Mouse (Mus musculus) brain, embryonic 14.5 days (tissue): ENCODE measurements around the gene Hils1. TPM values are rescaled to one million over a fixed set of nuclear protein-coding genes. Genes with fewer than 3 reads are reported as not detected.

Source experiments
- DNase-seq: peaks from one replicate; pipeline ENCODE4 v3.0.0-alpha.2; 2011; ENCODE audit warnings: low read depth
- CTCF ChIP-seq: fragments of 200-500 bp; IDR thresholded peaks from 2 replicates; pipeline ENCODE4 v1.5.1; 2012; ENCODE audit warnings: inconsistent platforms, mild to moderate bottlenecking, moderate library complexity, borderline replicate concordance; ENCODE audit not compliant: insufficient read depth, insufficient read length; ENCODE audit errors: extremely low read depth
- POLR2A ChIP-seq: fragments of 200-500 bp; IDR thresholded peaks from 2 replicates; pipeline ENCODE4 v1.6.1; 2012; ENCODE audit warnings: mild to moderate bottlenecking, inconsistent platforms, borderline replicate concordance; ENCODE audit not compliant: poor library complexity, insufficient read depth, insufficient read length, severe bottlenecking; ENCODE audit errors: extremely low read depth
- polyA plus RNA-seq: library from polyadenylated mRNA; depleted of rRNA; stranded (reverse); fragments of >200 nt; gene quantifications from 2 replicates; pipeline ENCODE4 v1.2.3, GENCODE M21; 2012; rRNA removed

Gene Hils1
- polyA plus RNA-seq, 1 experiment: not detected

GRCm38 (mm10) chr11:95011416-95011815 is 44.0 kb downstream of the Hils1 start:
- no peak for TF ChIP-seq POLR2A
- no peak for TF ChIP-seq CTCF
- DNase-seq: no peak

DNA sequence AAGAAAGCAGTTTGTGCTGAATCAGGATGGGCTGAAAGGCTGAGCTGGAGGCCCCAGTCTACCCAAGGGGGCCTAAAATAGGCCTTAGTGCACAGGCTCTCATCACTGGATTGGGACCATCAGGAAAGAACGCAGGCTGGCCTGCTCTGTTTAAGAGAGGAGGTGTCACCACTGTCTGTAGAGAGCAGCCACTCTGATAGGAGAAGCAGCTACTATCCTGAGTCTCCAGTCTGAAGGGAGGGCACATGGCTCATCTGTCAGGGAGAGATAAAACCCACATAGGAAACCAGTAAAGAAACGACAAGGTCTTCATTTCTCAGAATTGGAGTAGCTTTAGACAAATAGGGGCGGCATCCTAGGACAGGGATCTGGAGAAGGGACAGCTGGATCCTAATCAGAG is 44.7 kb downstream of the Hils1 start:
- DNase-seq: no peak
- TF ChIP-seq POLR2A (no peak), CTCF (no peak)

DNA sequence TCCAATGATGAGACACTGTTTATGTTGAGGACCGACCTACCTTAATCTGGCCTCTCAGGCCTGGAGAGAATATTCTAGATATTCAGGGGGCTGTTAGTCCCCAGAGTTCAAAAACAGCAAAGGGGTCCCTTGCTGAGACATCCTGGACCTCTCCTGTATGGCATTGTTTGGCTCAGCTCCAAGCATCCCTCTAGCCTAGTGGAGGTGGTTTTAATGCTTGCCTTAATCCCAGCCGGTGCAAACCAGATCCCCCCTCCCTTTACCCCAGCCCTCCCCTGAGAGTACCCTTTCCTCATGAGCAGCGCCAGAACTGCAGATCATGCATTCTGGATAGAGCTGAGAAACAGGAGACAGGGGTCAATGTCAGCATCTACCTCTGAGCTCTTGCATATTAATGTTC is 45.1 kb downstream of the Hils1 start:
- DNase-seq: peak; percentile 74
- TF ChIP-seq POLR2A: no peak
- TF ChIP-seq CTCF: no peak

DNA sequence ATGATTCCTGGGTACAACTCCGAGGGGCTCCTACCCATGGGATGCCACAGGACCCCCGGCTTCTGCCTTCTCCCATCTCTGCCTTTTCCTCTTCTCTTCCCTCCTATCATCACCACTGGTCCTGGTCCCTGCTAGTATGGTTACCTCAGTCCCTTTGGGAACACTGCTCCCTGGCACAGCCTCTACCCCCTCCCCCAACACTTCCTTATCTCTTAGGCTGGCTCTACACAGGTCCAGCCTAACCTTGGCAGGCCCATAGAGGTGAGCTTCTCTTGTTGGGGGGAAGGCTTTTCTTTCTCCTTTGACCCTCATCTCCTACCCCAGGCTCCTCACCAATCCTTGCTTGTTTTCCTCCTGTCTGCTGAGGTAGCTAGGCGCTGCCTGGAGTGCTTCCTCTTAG is 48.1 kb downstream of the Hils1 start:
- TF ChIP-seq CTCF (no peak), POLR2A (no peak)
- DNase-seq: no peak

Other genes starting within 250 kb of the Hils1 start
- 0.08 and 0.16 TPM in 2 replicates for gene Cdc34b, start 225.8 kb upstream of the Hils1 start, polyA plus RNA-seq
- not detected in 2 replicates for gene Tmem92, start 184.9 kb upstream of the Hils1 start, polyA plus RNA-seq
- gene Col1a1, start 31.4 kb upstream of the Hils1 start, polyA plus RNA-seq: 44.1 and 192 TPM in 2 replicates
- 0.25 and 0.73 TPM in 2 replicates for gene Sgca, start 8.7 kb downstream of the Hils1 start, polyA plus RNA-seq
- 37.9 and 81.2 TPM in 2 replicates for gene Ppp1r9b, start 23.4 kb downstream of the Hils1 start, polyA plus RNA-seq
- 141 and 186 TPM in 2 replicates for gene Samd14, start 42.3 kb downstream of the Hils1 start, polyA plus RNA-seq
- gene Pdk2, start 73.8 kb downstream of the Hils1 start, polyA plus RNA-seq: 17.9 and 26.1 TPM in 2 replicates
- gene Itga3, start 109.2 kb downstream of the Hils1 start, polyA plus RNA-seq: 23.4 and 29.3 TPM in 2 replicates
- 0.26 and 0.92 TPM in 2 replicates for gene Dlx3, start 152.5 kb downstream of the Hils1 start, polyA plus RNA-seq
- 0.10 TPM in 2 replicates for gene Dlx4, start 178.7 kb downstream of the Hils1 start, polyA plus RNA-seq